Mouse (Mus musculus) heart, postnatal 0 days (tissue): Measurements from ENCODE around the gene Tnnc1. TPM values are rescaled to one million over a fixed set of nuclear protein-coding genes. Genes with fewer than 3 reads are reported as not detected.
A peak's percentile ranks its signal among the peaks of the same experiment; 100 is the strongest.

Source experiments
- ATAC-seq: fragments of 200-750 bp; cut with Nextera tagmentation; 2 replicates; pipeline ENCODE4 v1.8.0; 2017; ENCODE audit warnings: low read depth, moderate number of reproducible peaks, moderate library complexity; ENCODE audit not compliant: insufficient read depth
- DNase-seq: peaks from one replicate; pipeline ENCODE4 v3.0.0-alpha.2; 2016; ENCODE audit warnings: low spot score
- H3K27ac ChIP-seq: fragments of 300-500 bp; sonication (generic); 2 replicates; pipeline ENCODE4 v1.5.1; 2014; ENCODE audit warnings: low read depth, mild to moderate bottlenecking
- H3K27me3 ChIP-seq: fragments of 300-500 bp; sonication (generic); 2 replicates; pipeline ENCODE4 v1.6.1; 2014; ENCODE audit warnings: low read length, mixed read lengths; ENCODE audit not compliant: control insufficient read depth, insufficient read depth
- H3K36me3 ChIP-seq: fragments of 300-500 bp; sonication (generic); replicated peaks from 2 replicates; pipeline ENCODE4 v1.6.1; 2014; ENCODE audit warnings: low read length, mixed read lengths; ENCODE audit not compliant: control insufficient read depth, insufficient read depth
- H3K4me1 ChIP-seq: fragments of 300-500 bp; sonication (generic); 2 replicates; pipeline ENCODE4 v1.6.1; 2014; ENCODE audit warnings: antibody characterized with exemption; ENCODE audit not compliant: control insufficient read depth, insufficient read depth
- H3K4me2 ChIP-seq: fragments of 300-500 bp; sonication (generic); 2 replicates; pipeline ENCODE4 v1.6.1; 2014; ENCODE audit warnings: low read depth, mild to moderate bottlenecking, low read length, moderate library complexity
- H3K4me3 ChIP-seq: fragments of 300-500 bp; sonication (generic); 2 replicates; pipeline ENCODE4 v1.5.1; 2014; ENCODE audit warnings: low read depth, low read length
- H3K9ac ChIP-seq: fragments of 300-500 bp; sonication (generic); replicated peaks from 2 replicates; pipeline ENCODE4 v1.6.1; 2014; ENCODE audit warnings: low read depth, low read length, mixed read lengths
- H3K9me3 ChIP-seq: fragments of 300-500 bp; sonication (generic); replicated peaks from 2 replicates; pipeline ENCODE4 v1.6.1; 2016; ENCODE audit warnings: low read length; ENCODE audit not compliant: control insufficient read depth
- CTCF ChIP-seq: IDR thresholded peaks from 2 replicates; pipeline ENCODE4 v1.5.1; 2016; ENCODE audit warnings: antibody characterized with exemption, control low read depth, low read depth
- EP300 ChIP-seq: IDR thresholded peaks from 2 replicates; pipeline ENCODE4 v1.6.1; 2016; ENCODE audit warnings: antibody characterized with exemption, low read depth
- WGBS: fragments of 180-500 bp; shearing (Covaris S2); extraction: QIAGEN DNeasy Blood & Tissue Kit; methylation state at CpG from one replicate; pipeline ENCODE4 v1.1.7; 2014; 5-methylcytosine and 5-hydroxymethylcytosine counted together
- polyA plus RNA-seq: library from polyadenylated mRNA; unstranded; fragments of >200 nt; fragmentation: Nextera tagmentation; extraction: Ambion mirVana; gene quantifications from 2 replicates; pipeline ENCODE4 v1.2.1, GENCODE M21; 2015
- total RNA-seq: library from RNA; depleted of rRNA; stranded (reverse); fragments of >200 nt; gene quantifications from 2 replicates; pipeline ENCODE4 v1.2.3, GENCODE M21; 2014; ENCODE audit warnings: low replicate concordance

Tnnc1 gene
- total and polyA plus RNA-seq, 2 experiments from 2014 or later: 3,145 to 7,680 TPM

DNA sequence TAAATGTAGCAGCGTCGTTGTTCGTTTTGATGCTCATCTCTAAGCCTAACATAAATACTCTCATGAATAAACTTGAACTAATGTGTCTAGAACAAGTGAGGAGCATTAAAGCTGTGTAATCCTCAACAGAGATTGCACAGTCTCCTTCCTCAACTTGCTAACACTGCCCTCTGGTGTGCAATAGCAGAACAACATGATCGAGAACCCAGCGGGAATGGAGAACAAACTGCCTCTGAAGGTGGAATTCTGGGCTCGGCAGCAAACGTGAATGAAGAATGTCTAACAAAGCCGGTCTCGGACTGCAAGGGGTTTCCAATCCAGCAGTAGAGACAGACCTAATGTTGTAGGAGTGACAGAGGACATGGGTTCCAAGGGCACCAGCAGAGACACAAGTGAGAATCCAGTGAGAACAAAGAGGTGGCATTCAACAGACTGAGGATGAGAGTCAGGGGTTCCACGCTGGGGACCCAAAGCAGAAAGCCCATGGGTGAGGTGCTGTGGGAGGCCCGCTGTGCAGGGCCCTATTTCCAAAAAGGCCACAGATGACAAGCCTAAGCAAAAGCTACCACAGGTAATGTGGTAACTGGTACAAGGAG lies 26.0 kb downstream of the Tnnc1 start:
- peak; percentile 85 for DNase-seq
- WGBS: 12% methylated on average over 11 of the region's 11 CpGs
- H3K9ac ChIP-seq: no peak overlapping the region
- peak overlapping the region; percentile 66 for H3K27ac ChIP-seq
- no peaks in the 10 kb centered on the region; the same call in 1 of the 2 replicates for H3K36me3 ChIP-seq
- TF ChIP-seq EP300 (no peak), CTCF (peak; percentile 98)
- peak; percentile 34 for ATAC-seq
- no peak overlapping the region for H3K4me2 ChIP-seq
- no peak overlapping the region for H3K4me3 ChIP-seq
- no peaks in the 10 kb centered on the region for H3K27me3 ChIP-seq
- H3K9me3 ChIP-seq: no peaks in the 10 kb centered on the region
- peaks cover 14% of the 10 kb centered on the region; the same call in 1 of the 2 replicates for H3K4me1 ChIP-seq

- WGBS: 64% methylated on average over 7 of the region's 7 CpGs
- Histone ChIP-seq H3K4me1 (no peaks in the 10 kb centered on the region), H3K9ac (no peak overlapping the region), H3K27ac (no peak overlapping the region), H3K36me3 (no peaks in the 10 kb centered on the region; the same call in 1 of the 2 replicates), H3K4me3 (no peak overlapping the region), H3K27me3 (no peaks in the 10 kb centered on the region), H3K4me2 (no peak overlapping the region), H3K9me3 (no peaks in the 10 kb centered on the region)
- TF ChIP-seq EP300: no peak
- TF ChIP-seq CTCF: no peak
- no peak; the same call in 1 of the 2 replicates for ATAC-seq
- DNase-seq: no peak
These were observed 29.2 kb downstream of the Tnnc1 start for GRCm38 (mm10) chr14:31237101-31237882.

- no peaks in the 10 kb centered on the region for H3K9me3 ChIP-seq
- 74% methylated on average over 3 of the region's 3 CpGs for WGBS
- TF ChIP-seq EP300 (no peak), CTCF (no peak)
These were observed 32.4 kb downstream of the Tnnc1 start for GRCm38 (mm10) chr14:31240528-31240927.

DNA sequence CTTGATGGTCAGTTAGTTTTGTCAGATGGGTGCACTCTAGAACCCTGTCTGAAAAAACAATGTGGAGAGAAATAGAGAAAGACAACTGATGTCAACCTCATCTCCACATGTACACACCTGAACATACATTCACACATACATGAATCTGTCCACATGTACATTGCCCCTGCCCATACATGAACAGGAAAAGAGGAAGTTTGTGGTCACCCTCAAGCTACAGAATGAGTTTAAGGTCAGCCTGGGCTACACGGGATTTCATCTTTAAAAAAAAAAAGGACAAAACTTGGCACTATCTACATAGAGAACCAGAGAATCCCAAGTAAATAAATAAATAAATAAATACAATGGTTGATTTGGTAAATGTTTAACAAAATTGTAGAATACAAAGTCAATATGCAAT lies 36.7 kb downstream of the Tnnc1 start:
- 73% methylated on average over 1 of the region's 1 CpGs for WGBS
- no peak for DNase-seq

More at GRCm38 (mm10) chr14:31240528-31240927, 32.4 kb downstream of the Tnnc1 start:
- DNase-seq (no peak), ATAC-seq (no peak)
- H3K4me3 ChIP-seq: no peak overlapping the region
- H3K36me3 ChIP-seq: no peaks in the 10 kb centered on the region; the same call in 1 of the 2 replicates
- no peak overlapping the region for H3K9ac ChIP-seq
- H3K27ac ChIP-seq: no peak overlapping the region
- H3K27me3 ChIP-seq: no peaks in the 10 kb centered on the region
- H3K4me1 ChIP-seq: no peaks in the 10 kb centered on the region
- no peak overlapping the region for H3K4me2 ChIP-seq

DNA sequence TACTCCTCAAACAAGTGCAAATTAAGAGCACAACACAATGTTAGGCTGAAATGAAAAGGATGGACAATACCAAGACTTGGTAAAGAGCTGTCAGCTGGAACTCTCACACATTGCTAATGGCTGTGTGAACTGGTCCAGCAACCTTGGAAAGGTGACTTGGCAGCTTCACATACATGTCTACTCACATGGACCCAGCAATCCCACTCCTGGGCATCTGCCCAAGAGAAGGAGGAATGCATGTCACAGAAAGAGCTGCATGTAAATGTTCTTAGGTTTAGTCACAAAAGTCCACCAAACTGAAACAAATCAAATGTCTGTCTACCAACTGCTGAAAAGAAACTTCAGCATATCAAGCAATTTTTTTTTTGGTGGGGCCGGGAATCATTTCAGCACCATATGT lies 37.8 kb downstream of the Tnnc1 start:
- no peak for TF ChIP-seq CTCF
- no peak for TF ChIP-seq EP300
- peak overlapping the region; percentile 53 for H3K27ac ChIP-seq
- H3K4me2 ChIP-seq: no peak overlapping the region
- H3K9me3 ChIP-seq: no peaks in the 10 kb centered on the region
- H3K27me3 ChIP-seq: no peaks in the 10 kb centered on the region
- 27% methylated on average over 1 of the region's 1 CpGs for WGBS
- no peak overlapping the region for H3K4me3 ChIP-seq
- no peak overlapping the region for H3K9ac ChIP-seq
- DNase-seq: no peak
- 0 out of 2 replicates have a peak, but pooled peaks cover 11% of the 10 kb centered on the region for H3K4me1 ChIP-seq
- H3K36me3 ChIP-seq: no peaks in the 10 kb centered on the region
- no peak; the same call in 1 of the 2 replicates for ATAC-seq

More for the DNA sequence above, 36.7 kb downstream of the Tnnc1 start:
- Histone ChIP-seq H3K36me3 (no peaks in the 10 kb centered on the region), H3K9ac (no peak overlapping the region), H3K27ac (no peak overlapping the region), H3K4me2 (no peak overlapping the region), H3K4me3 (no peak overlapping the region), H3K9me3 (no peaks in the 10 kb centered on the region), H3K4me1 (0 out of 2 replicates have a peak, but pooled peaks cover 5% of the 10 kb centered on the region), H3K27me3 (no peaks in the 10 kb centered on the region)
- no peak for ATAC-seq
- TF ChIP-seq EP300 (no peak), CTCF (no peak)
